Mouse (Mus musculus): Measurements from ENCODE around the gene Inpp4a. TPM values are rescaled to one million over a fixed set of nuclear protein-coding genes. Genes with fewer than 3 reads are reported as not detected.

Inpp4a gene
- total and polyA plus RNA-seq, 3 experiments: 1.5 to 7.0 (median 4.0) TPM

- no peak for TF ChIP-seq USF1 (IDR thresholded peaks at IDR 0.05; ENCODE audit: low read depth, low read length)
- peak; percentile 83 for TF ChIP-seq POLR2A (IDR thresholded peaks at IDR 0.05; ENCODE audit: low read depth, low read length)
- peak; percentile 70 for TF ChIP-seq MAX (IDR thresholded peaks at IDR 0.05; ENCODE audit: low read length)
- peak; percentile 60 for TF ChIP-seq MYC (IDR thresholded peaks at IDR 0.05; ENCODE audit: low read depth, low read length)
- TF ChIP-seq SIN3A (IDR thresholded peaks at IDR 0.05; ENCODE audit: low read length): peak; percentile 99
- TF ChIP-seq ZKSCAN1 (IDR thresholded peaks at IDR 0.05; ENCODE audit: borderline replicate concordance, low read depth, low read length): no peak
- peak; percentile 83; the same call in 1 of the 2 replicates for TF ChIP-seq GABPA (IDR thresholded peaks at IDR 0.05; ENCODE audit: insufficient replicate concordance, low read depth, low read length)
- no peak for TF ChIP-seq USF2 (conservative IDR thresholded peaks at IDR 0.05; ENCODE audit: low read depth, low read length)
- TF ChIP-seq TCF12 (IDR thresholded peaks at IDR 0.05; ENCODE audit: low read depth, low read length): peak; percentile 63
- TF ChIP-seq SMC3 (IDR thresholded peaks at IDR 0.05; ENCODE audit: low read depth, low read length): no peak
- TF ChIP-seq CTCF (conservative IDR thresholded peaks at IDR 0.05 in 1 of 2, IDR thresholded peaks at IDR 0.05 in 1 of 2; ENCODE audit: low read depth in 2 of 2, low read length in 2 of 2): no peak
- TF ChIP-seq POLR2AphosphoS2 (IDR thresholded peaks at IDR 0.05; ENCODE audit: low read depth, low read length): no peak
- TF ChIP-seq IRF4 (IDR thresholded peaks at IDR 0.05; ENCODE audit: low read depth, low read length): peak; percentile 70; the same call in 1 of the 2 replicates
- no peak for TF ChIP-seq EP300 (IDR thresholded peaks at IDR 0.05; ENCODE audit: low read length)
- no peak for TF ChIP-seq MAFK (IDR thresholded peaks at IDR 0.05; ENCODE audit: insufficient replicate concordance, low read length)
- no peak; the same call in 1 of the 2 replicates for TF ChIP-seq CHD2 (IDR thresholded peaks at IDR 0.05; ENCODE audit: low read length)
These were observed 130.0 kb downstream of the Inpp4a start, which contains the start of the genes Coa5 and Unc50 (continued) for GRCm38 (mm10) chr1:37429366-37430296.

DNA sequence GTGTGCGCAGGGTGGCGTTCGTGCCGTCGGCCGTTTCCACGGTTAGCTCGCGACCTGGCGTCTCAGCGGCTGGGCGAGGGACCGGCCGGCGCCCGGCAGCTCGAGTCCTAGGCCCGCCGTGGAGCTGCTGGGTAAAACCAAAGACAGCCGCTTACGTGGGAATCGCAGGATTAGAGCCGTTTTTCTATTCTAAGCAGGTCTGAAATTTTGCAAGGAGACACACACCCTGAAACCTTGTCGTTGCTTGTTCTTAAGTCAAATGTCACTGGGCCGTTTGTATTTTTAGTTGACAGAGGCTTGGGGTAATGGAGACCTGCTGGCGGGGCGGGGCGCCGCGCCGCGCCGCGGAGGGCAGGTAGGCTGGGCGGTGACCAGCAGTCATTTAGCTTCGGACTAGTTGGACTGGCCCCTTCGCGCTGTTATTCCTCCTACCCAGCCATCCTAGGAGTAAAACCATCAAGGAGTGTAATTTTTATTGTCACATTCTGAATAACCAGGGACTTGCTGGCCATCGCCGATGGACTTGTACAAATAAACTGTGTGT, 130.7 kb downstream of the Inpp4a start:
- H3K36me3 ChIP-seq (replicated peaks in 1 of 2; ENCODE audit: control insufficient read depth in 1 of 2, insufficient read depth in 1 of 2, low read length in 1 of 2): peaks cover 33 to 57% of the 10 kb centered on the region in 2 experiments
- H3K4me1 ChIP-seq (ENCODE audit: control insufficient read depth in 1 of 2, insufficient read depth in 2 of 2): peaks cover 10 to 49% of the 10 kb centered on the region in 2 experiments
- peaks cover 45% of the 10 kb centered on the region for H3K79me2 ChIP-seq (replicated peaks; ENCODE audit: control insufficient read depth, extremely low read depth, insufficient read depth, poor library complexity, severe bottlenecking)
- H3K4me3 ChIP-seq (replicated peaks in 1 of 3; ENCODE audit: low read depth in 2 of 3, low read length in 2 of 3, poor library complexity in 1 of 3): peak overlapping the region; percentile 80 to 95 (median 85)
- peaks cover 3% of the 10 kb centered on the region for H3K9me3 ChIP-seq (replicated peaks; ENCODE audit: low read length)
- H3K27me3 ChIP-seq (replicated peaks): no peaks in the 10 kb centered on the region
- peak overlapping the region; percentile 83 for H3K9ac ChIP-seq (ENCODE audit: insufficient read depth, low read depth)
- peak overlapping the region; percentile 40 for H3K27ac ChIP-seq (ENCODE audit: insufficient read depth, low read depth)
- in situ Hi-C loops (cut with MboI; ENCODE audit: low pct_ligation_motif_present, low pct_unique_long_range_greater_than_20kb, low sequenced_read_pairs): no loop called here
- H3K4me2 ChIP-seq (ENCODE audit: insufficient read depth, low read depth, poor library complexity, severe bottlenecking): peak overlapping the region; percentile 92
- dilution Hi-C loops (cut with MboI; ENCODE audit: extremely low pct_ligation_motif_present, extremely low pct_unique_long_range_greater_than_20kb, low sequenced_read_pairs): no loop called here
- DNase-seq (ENCODE audit: extremely low read depth): no peak
- no peak for TF ChIP-seq JUN (IDR thresholded peaks at IDR 0.05; ENCODE audit: insufficient read depth, low read depth, low read length)
- TF ChIP-seq MYC (IDR thresholded peaks at IDR 0.05; ENCODE audit: low read depth, low read length): no peak
- no peak for TF ChIP-seq ZNF384 (IDR thresholded peaks at IDR 0.05; ENCODE audit: low read depth, low read length)
- TF ChIP-seq TBP (conservative IDR thresholded peaks at IDR 0.05; ENCODE audit: low read depth, low read length): no peak
- no peak for TF ChIP-seq POLR2A (IDR thresholded peaks at IDR 0.05; ENCODE audit: low read depth, low read length)
- TF ChIP-seq ETS1 (conservative IDR thresholded peaks at IDR 0.05; ENCODE audit: low read depth, low read length): 0 out of 2 replicates have a peak, but pooled peaks have one; percentile 3
- TF ChIP-seq SIN3A (IDR thresholded peaks at IDR 0.05; ENCODE audit: low read length): no peak
- TF ChIP-seq MXI1 (IDR thresholded peaks at IDR 0.05; ENCODE audit: low read depth, low read length): no peak
